Mouse (Mus musculus) heart, postnatal 4 days (tissue): ENCODE measurements around the gene Hsf2. TPM values are rescaled to one million over a fixed set of nuclear protein-coding genes. Genes with fewer than 3 reads are reported as not detected.

Experiments used
- DNase-seq: peaks from one replicate; pipeline ENCODE4 v3.0.0; 2021
- total RNA-seq, 2 experiments: library from RNA; stranded (reverse); gene quantifications; 2 replicates each; pipeline ENCODE4 v1.2.3; 2021

The Hsf2 gene
- total RNA-seq: 10 to 100 TPM; 23.6 to 24.6 TPM

DNA sequence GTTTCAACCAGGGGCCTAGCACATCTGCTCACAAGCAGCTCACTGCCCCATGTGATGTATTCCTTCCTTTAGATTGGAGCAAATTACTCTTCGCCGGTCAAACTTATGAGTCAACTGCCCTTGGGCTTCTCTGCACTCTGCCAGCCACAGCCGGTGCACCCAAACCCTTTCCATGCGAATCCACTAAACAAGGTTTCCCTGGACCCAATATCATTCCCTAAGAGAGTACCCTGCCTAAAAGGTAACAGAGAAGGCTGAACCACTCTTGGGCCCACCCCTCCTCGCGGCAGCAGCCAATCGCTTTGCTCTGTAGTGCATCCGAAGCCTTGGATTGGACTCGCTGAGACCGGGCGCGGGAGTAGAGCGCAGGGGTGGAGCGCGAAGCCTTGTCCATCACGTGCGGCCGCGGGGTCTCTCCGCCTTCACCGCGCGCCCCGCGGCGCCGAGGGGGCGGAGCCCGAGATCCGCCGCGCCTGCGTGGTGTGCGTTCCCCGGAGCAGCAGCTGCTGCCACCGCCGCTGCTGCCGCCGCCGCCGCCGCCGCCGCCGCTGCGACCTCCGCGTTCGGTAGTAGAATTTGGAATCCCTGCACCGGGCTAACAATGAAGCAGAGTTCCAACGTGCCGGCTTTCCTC is at the start of gene Hsf2:
Hsf2 (plus strand) TSS at position 478 of the 634 bp plus-strand sequence.
- peak; percentile 96 for DNase-seq

DNA sequence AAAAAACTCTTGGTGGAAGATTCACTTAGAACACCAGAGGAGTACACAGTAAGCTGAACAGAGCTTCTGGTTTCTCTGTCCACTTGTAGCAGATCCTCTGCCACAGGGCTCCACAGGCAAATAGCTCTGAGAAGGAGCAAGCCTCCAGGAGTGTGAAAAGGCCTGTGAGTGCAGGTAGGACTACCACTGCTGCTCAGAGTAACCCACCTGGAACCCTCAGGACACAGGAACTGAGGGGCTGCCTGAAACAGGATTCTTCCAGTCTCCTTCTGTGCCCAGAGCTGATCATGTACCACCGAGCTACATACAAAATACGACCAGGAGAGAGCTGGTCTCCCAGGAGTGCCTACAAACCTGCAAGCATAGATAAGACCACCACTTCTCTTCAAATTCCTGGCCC is 48.3 kb upstream of the Hsf2 start:
- no peak for DNase-seq

DNA sequence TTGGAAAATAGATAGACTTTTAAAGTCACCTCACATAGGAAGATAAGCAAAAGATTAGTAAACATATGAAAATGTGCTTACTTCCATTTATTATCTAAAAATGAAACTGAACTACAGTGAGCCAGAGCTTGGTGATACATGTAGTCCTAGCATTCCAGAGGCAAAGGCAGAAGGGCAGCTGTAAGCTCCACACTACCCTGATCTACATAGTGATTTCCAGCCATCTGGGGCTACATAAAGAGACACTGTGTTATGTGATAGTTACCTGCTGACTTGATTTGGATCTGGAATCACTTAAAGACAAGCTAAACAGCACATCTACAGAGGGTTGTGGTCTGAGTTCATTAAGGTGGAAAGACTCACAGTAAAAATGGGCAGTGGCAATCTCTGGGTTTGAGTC is 45.1 kb upstream of the Hsf2 start:
- DNase-seq: no peak

DNA sequence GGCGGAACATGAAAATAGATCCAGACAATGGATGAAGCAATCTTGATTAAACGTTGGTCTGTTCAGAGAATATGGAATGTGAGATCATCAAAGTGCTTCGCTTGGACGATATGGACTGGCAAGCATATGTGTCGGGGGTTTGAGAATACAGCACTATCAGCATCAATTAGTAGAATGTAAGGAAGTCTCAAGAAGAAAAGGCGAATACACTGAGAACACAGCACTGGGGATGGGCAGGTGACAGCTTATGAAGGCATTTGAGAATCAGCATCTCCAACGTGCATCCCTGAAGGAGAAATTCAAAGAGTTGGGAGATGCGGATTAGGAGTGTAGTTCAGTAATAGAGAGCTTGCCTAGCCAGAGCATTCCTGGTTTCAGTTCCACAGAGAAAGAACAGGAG is 41.8 kb upstream of the Hsf2 start:
- DNase-seq: no peak

DNA sequence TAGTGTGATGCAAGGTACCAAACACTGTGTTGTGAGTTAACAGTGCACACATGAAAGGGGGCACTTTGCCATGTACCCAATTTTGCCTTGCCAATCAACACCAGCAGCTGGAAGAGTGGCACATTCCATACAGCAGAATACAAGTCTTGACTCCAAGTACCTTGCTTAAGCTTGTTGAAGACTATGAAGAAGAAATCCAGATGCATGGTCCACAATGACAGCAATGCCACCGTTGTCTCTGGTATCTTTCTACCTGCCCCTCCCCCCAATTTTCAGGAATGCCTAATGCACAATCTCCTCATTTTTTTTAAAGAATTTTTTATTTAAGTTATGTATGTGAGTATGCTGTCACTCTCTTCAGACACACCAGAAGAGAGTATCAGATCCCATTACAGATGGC is 40.5 kb upstream of the Hsf2 start:
- no peak for DNase-seq

DNA sequence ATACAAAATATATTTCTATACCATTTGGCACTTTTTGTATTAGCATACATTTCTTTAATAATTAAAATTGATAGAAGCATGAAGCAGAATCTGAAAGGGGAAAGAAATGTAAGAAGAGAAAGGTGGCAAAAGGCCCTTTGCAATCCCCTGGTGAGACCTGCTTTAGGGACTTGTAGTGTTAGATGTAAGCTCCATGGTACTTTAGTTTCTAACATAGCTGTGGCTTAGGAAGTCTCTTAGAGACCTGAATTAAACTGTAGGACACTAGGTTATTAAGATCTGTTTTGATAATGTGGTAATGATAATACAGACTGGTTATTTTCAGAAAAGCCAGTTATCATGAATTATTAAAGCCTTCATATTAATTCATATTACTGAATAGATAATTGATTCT is 38.5 kb upstream of the Hsf2 start:
- DNase-seq: no peak

DNA sequence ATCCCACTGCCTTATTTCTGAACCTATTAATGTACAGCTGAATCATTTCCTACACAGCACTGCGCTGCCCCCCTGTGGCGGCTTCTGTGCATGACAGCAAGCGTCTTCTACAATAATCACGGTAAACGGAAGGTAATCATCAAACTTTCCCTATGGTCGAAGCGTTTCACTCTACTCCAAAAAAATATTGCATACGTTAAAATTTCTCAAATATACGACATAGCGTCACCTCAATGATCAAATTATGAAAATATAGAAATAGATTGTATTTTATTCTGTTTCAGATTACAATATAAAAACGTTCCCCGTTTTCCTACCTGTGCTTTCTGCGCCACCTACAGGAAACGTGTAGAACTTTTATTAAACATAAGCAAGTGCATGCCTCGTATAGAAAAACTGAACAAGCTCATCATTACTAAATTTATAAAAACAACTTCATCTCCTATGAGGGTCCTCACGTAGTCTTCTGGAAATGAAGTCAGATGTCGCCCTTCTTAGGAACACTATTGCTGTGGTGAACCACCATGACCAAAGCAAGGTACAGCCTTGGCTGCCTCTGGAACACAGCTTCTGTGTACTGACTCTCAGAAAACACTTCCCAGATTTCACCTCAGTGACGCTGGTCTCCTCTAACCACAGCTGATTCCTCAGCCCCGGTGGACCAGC is 38.0 kb upstream of the Hsf2 start:
- DNase-seq: peak; percentile 84

DNA sequence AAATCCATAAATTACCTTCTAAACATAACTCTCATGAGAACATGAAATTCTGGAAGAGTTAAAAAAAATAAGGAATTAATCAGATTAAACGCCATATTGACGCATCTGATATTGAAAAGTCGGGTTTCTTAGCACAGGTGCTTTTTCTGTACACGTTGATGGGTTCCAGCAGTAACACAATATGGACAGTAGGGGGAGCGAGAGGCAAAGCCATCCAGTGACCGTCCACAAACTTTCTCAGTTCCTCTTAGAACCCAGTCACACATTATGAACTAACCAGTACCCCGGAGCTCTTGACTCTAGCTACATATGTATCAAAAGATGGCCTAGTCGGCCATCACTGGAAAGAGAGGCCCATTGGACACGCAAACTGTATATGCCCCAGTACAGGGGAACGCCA is 22.9 kb upstream of the Hsf2 start:
- peak; percentile 40 for DNase-seq

DNA sequence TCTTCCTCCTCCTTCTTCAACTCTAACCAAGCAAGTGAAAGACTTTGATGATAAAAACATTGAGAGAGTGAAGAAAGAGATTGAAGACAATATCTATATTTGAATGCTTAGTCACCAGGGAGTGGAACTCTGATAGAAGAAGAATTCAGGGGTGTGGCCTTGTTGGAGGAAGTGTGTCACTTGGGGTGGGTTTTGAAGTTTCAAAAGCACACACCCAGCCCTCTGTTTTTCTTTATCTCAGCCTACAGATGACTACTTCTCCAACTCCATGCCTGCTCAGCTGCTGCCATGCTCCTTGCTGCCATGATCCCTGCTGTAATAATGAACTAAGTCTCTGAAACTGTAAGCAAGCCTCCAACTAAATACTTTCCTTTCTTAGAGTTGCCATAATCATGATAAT is 20.4 kb upstream of the Hsf2 start:
- DNase-seq: no peak

DNA sequence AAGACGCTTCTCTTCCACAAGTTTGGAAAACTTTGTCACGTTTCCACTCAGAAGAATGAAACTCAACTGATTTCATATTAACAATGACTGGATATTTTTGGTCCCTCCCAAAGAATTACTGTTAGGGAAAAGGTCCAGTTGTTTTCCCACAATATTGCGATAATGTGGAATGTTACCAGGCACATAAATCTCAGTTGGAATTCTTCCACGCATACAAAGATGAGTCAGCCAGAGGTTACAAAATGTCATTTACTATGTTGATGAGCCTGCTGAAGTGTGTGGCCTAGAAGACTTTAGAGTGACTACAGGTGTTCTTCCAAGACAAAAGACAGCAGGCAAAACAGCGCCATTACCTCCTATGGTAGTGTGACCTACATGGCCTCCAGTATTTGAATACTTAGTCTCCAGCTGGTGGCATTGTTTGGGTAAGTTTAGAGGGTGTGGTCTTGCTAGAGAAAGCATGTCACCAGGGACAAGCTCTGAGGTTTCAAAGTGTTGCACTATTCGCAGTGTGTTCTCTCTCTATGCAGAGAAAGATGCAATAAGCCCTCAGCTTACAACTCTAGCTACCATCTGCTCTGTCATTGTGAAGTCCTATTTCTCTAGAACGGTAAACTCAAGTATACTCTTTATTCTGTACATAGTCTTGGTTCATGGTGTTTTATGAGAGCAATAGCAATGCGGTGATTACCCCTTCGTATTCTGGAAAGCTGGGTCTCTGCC is 8.9 kb upstream of the Hsf2 start:
- no peak for DNase-seq

DNA sequence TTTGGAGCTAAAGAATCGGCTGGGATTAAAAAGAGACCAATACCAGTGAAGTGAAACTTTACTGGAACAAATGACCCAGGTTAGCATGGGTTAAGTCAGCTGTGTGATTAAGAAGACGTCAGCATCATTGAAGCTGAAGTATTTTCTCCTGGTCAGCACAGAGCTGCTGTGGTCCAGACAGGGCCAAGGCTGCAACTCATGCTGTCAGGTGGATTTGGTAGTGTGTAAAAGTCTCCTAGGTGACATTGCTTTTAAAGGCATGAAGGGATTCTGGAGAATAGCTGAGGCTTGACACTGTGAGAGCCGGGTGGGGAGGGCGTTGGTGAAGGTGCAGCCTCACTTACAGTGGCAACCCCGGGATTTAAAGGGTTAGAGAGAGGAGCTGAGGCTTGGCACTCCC is 4.5 kb upstream of the Hsf2 start:
- DNase-seq: no peak

DNA sequence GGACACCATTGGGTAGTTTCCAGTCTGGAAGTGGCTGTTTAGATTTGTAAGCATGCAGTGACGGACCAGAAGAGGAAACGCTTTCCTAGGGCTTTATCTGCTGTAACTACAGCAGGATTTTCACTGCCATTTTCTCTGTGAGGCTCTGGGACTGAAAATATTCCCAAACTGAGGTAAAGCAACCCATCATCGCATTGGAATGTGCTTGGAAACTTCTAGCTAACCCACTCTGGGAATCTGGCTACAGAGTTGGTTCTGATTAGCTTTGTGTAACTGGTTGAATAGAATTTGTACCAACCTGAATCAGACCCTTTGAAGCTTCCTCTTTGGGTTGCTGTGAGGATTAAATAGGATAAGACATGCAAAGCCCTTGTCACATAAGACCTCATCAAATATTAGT is 1.4 kb upstream of the Hsf2 start:
- no peak for DNase-seq

DNA sequence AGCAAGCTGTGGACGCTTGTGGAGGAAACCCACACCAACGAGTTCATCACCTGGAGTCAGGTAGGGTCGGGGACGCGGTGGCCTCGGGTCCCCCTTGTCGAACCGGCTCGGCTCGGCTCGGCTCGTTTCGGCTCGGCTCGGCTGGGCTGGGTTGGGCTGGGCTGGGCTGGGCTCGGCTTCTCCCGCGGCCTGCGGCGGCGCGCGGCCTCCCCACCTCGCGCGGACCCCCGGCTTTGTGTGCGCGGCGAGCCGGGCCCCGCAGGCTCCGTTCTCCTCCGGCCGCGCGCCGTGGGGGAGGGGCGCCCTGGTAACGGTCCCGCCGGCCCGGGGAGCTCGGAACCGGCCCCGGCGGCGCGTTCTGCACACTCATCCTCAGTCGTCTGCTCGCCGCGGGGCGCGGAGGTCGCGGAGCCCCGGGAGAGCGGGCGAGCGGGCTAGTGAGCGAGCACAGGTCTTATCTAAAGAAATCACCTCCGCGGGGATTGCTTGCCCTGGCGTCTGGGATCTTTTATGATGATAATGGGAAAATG is 422 bp downstream of the Hsf2 start:
- DNase-seq: peak; percentile 81

DNA sequence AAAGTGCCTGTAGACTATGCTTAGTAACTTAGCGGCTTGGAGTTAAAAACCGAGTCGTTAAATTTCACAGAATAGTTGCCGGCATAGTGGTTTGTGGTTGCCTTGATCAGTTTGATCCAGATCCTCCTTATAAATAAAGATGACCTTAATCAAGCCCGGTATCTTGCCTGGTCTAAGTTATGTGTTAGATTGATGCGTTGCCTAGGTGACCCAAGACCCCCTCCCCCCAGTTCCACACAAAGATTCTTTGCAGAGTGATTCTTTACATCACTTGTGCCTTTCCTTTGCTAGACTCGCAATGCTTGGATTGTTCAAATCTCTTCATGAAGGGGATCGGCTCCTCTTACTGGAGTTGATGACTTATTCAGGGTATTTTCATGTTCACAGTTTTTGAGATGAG is 1.0 kb downstream of the Hsf2 start:
- no peak for DNase-seq

DNA sequence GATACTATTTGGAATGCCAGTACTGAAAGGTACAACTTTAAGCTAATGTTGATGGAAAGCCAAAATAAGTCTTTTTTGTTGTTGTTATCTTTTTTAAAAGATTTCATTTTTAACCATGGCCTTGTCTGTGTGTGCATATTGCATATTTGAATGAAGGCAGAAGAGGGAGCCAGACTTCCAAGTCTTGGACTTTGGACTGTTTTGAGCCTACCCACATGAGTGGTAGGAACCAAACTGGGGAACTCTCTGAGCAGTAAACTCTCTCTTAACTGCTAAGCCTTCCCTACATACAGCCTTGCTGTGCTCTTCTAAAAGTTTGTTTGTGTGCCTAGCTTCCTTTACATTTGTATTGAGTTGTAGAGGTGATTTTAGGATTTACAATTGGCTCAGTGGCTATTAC is 2.4 kb downstream of the Hsf2 start:
- DNase-seq: no peak

DNA sequence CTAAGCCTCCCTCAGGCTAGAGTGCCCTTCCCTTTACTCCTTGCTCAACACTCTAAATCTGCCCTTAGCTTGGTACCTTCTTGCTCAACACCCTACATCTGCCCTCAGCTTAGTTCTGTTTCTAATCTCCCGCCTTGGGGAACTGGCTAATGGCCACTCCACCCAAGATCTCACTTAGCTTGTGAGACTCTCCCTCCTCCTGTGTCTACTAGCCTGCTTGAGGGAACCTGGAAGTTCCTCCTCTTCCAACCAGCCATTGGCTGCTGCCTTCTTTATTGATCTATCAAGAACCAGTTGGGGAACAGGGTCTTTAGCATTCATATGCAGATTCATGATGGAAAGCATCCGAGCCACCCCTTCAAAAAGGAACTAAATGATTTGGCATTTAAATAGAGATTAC is 5.9 kb downstream of the Hsf2 start:
- no peak for DNase-seq

DNA sequence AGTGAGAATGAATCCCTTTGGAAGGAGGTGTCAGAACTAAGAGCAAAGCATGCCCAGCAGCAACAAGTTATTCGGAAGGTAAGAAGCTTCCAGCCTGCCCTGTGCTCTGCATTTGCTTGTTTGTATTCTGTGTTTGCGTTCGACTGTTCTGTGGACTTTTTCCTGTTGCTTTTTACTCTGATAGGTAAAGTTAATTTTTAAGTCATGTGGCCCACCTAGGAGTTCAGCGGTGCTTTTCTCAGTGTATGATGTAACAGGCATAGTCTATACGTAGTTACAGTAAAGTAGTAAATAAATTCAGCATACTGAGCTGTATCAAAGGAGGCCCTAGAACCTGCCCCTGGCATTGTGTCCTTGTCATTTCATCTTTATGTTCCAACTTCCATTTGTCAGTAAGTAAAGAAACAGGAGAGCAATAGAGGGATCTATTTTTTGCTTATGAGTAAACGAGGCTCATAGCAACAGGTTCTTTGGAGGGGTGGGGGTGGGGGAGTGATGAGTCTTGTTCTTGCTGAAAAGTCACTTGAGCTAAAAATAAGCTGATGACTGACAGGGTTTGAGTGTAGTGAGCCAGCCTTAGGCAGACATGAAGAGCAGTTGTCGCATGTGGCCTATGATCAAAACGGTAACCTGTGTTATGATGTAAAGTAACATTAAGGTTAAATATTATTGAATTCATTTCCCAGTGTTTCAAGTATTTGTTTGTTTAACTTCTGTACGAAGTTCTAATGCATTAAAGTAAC is 13.4 kb downstream of the Hsf2 start:
- no peak for DNase-seq

DNA sequence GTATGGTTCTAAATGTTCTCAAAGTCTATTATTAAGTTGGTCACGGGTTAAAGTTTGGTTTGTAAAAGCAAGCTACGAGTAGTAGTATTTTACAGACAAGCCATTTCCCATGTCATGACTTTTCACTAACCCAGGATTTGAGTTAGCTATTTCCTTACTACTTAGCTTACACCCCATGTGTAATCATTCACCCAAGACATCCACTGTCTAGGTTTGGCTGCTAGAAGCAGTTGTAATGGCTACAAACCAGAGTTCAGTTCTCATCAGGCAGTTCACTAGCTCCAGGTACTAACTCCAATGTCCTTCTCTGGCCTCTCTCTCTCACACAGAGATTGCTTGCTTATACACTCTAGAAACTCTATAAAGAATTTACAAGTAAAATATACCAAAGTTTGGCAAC is 28.4 kb downstream of the Hsf2 start:
- DNase-seq: no peak

DNA sequence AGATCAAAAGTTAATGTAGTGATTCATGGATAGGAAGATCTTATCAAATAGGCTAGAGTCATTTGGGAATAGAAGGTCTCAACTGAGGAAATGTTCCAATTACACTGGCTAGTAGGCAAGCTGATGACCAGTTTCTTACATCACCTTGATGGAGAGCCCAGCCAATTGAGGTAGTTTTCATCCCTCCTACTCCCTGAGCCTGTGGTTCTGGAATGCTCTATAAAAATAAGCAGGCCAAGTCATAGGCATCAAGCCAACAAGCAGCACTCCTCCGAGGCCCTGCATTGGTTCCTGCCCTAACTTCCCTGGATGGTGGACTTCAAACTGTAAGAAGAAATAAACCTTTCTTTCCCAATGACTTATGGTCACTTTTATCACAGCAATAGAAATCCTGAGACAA is 29.1 kb downstream of the Hsf2 start:
- no peak for DNase-seq

DNA sequence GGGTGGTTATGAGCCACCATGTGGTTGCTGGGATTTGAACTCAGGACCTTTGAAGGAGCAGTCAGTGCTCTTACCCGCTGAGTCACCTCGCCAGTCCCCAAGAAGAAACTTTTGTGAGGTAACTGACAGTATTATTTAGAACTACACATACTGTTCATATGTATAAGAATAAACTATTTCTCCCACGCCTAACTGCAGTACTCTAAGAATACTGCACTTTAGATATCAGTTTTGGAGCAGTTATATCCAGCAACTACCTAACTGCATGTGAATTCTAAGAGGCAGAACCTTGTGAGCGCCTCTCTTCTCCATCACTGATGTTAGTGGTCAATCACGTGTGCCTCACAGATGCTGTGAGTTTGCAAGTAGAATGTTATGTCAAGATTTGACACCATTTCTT is 40.3 kb downstream of the Hsf2 start:
- no peak for DNase-seq

DNA sequence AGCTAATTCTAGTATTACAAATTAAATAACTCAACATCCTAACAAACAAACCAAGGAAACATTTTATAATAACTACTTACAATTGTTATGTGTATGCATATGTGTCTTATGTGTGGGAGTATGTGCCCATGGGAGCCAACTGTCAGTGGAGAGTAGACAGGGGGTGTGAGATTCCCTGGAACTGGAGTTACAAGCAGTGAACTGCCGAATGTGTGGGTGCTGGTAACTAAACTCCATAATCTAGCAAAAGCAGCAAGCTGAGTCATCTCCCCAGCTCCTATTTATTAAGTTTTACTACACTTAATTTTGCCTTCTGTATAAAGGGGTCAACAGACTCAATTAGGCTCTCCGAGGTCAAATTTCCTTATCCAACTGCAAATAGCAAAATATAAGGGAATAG is 44.9 kb downstream of the Hsf2 start:
- no peak for DNase-seq

DNA sequence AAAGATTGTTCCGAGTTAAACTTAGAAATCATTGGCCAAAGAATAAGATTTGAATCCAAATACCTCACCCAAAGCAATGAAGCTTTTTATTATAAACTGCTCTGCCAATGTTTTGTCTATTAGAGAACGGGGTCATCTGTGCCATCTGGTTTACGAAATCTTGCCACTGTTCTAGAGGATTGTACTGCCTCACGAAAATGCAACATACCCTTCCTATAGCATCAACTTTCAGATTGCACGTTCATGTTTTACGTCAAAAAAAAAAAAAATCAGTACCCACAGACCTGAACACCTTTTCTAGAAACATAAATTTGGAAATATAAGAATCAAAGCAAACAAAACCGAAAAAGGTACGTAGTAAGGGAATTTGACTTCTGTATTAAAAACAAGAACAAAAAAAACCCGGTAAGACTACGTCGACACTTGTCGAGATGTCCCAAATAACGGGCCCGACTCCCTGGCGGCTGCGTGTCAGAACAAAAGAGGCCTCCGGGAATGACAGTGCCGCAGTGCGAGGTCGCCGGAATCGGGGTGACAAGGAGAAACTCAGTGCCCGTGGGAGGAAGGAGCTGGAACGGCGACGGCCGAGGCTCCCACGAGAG is 45.5 kb downstream of the Hsf2 start:
- DNase-seq: no peak
